Mouse (Mus musculus) embryo, embryonic 10.5 days (tissue): Measurements from ENCODE around the gene Coq8a.
A peak's percentile ranks its signal among the peaks of the same experiment; 100 is the strongest.

ENCODE experiments used
- DNase-seq: peaks from one replicate; pipeline ENCODE4 v3.0.0-alpha.2; 2015; ENCODE audit warnings: low spot score

The Coq8a gene

DNA sequence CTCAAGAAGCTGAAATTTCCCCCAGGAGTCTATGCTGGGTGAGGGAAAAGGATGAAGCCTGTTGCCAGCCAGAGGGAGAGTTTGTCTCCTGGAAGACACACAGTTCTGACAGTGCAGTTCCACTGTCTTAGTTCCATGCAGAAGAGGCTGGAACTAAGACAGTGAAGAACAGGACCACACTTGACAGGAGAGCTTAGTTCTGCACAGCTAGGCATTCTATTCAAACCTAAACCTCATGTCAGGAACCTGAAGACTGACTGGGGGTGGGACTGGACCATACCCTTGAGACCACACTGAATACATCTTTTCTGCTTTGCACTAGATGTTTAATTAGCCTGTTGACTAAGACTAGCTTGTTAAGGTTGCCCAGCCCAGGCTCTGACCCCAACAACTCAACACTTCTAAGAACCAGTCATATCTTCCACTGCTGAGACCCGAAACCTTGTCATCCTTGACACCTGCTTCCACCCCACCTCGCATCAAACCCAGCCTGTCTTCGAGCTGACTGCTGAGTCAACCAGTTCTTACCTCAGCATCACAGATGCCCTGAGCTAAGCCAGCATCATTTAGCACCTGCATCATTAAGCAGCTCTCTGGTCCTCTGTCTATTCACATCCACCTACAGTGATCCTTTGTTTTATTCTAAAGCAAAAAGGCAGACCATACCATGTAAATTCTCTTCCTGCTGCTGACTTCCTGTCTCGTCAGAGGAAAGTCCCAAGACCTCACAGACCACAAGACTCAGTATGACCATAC, at the start of gene Coq8a:
Gene Coq8a (minus strand): TSS at position 644 of the 756 bp plus-strand sequence.
- DNase-seq: no peak

DNA sequence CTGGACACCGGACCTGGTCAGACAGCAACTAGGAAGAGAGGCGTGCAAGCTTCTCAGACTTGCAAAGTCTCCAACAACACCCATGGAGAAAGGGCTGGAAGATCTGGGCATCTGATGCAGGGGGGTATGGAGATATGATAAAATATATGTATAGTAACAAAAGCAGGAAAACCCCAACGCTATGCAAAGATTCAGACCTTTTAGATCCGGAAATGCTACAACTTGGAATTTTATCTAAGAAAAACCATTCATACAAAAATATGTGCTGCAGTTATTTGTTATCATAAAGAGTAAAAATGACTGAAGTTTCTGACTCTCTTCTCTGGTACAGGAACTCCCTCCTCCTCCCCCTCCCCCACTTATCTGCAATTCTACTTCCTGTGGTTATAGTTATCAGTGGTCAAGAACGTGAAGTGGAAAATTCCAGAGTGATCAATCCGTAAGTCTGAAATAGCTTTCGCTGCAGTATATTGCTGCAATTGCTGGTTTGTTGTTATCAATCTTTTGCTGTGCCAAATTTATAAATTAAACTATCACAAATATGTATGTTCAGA, 49.3 kb upstream of the Coq8a start:
- no peak for DNase-seq

GRCm38 (mm10) chr1:180247901-180248300, 48.5 kb upstream of the Coq8a start:
- DNase-seq: no peak

GRCm38 (mm10) chr1:180245741-180246507, 46.5 kb upstream of the Coq8a start:
- no peak for DNase-seq

DNA sequence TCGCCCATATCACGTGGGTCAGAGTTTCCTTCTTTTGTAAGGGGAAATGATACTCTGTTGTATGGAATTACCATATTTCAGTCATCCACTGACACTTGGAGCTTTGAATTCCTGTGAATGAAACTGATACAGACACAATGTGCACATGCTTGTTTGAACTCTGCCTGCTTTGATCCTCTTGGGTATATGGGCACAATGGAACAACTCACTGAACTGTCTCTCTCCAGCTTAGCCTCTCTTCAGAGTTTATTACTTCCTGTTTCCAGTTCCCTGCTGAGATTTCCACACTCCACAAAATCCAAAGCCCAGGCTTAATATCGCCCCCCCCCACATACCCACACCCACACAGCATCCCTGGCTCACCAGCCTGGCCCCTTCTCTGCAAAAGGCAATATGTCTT, 32.3 kb upstream of the Coq8a start:
- no peak for DNase-seq

- peak; percentile 55 for DNase-seq
Observed at GRCm38 (mm10) chr1:180230580-180230979, 31.2 kb upstream of the Coq8a start.

- DNase-seq: no peak
Observed at GRCm38 (mm10) chr1:180229906-180230305, 30.5 kb upstream of the Coq8a start.

DNA sequence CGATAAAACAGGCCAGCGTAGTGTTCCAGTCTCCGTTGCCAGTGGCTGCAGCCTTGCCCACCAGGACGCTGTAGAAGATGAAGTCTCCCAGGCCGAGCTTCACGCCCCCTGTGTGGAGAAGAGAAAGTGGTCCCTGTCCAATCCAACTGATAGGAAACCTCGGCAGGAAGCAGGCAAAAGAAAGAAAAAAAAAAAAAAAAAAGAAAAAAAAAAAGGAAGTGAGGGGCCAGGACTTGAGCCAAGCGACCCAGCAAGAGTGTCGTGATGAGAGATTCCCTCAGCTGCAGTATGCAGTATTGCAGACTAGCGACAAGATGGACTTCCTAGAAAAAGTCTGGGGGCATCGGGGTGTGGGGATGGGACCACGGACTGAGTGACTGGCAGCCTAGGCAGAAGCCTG, 29.5 kb upstream of the Coq8a start:
- no peak for DNase-seq

GRCm38 (mm10) chr1:180226766-180227165, 27.4 kb upstream of the Coq8a start:
- DNase-seq: no peak

DNA sequence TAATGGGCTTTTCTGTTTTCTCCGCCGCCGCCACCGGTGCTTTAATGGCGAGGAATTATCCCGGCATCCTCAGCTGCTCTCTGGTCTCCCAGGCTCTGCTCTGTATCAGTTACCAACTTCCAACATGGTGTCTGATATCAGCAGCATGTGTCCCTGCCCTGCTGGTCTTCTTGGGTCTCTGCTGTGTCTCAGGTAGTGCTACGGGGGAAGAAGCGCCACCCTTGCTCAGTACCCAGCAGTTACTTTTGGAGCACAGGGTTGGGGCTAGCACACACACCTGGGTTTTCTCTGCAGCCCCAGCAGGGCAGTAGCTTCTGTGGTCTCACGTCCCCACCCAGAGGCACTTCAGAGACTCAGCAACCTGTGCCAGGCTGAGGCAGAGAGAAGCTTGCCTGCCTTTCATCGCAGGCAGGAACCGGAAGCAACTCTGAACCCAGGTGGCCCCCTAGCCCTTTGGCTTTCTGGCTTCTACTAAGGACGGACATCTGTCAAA, 26.9 kb upstream of the Coq8a start:
- peak; percentile 24 for DNase-seq

DNA sequence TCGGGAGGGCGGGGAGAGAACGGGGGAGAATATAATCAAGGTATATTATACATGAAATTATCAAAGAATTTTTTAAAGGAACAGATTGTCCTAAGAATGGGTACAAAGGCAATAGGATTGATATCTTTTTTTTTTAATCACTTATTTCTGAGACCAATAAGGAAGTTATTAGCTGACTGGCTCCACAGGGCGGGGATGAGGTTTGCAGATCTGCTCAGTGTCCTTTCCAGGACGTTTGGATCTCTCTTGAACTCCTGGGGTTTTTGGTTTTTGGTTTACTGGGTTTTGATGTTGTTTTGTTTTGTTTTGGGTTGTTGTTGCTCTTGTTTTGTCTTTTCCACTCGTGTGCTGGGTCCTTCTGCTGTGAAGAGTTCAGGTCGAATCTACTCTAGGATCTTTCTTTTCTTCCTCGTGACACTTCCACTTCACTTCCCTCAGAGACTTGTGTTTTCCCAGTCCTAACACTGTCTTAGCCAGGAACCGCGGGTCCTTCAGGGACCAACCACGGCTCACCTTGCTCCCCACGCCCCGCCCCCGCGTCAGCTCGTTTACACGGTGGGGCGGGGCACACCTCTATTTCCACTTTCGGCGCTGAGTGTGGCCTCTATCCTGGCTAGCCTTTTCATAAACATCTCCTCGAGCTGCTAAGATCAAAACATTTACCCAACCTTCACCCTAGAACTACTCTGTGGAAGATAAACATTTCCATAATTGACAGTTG, 26.3 kb upstream of the Coq8a start:
- peak; percentile 75 for DNase-seq

GRCm38 (mm10) chr1:180222007-180222406, 22.6 kb upstream of the Coq8a start:
- no peak for DNase-seq

DNA sequence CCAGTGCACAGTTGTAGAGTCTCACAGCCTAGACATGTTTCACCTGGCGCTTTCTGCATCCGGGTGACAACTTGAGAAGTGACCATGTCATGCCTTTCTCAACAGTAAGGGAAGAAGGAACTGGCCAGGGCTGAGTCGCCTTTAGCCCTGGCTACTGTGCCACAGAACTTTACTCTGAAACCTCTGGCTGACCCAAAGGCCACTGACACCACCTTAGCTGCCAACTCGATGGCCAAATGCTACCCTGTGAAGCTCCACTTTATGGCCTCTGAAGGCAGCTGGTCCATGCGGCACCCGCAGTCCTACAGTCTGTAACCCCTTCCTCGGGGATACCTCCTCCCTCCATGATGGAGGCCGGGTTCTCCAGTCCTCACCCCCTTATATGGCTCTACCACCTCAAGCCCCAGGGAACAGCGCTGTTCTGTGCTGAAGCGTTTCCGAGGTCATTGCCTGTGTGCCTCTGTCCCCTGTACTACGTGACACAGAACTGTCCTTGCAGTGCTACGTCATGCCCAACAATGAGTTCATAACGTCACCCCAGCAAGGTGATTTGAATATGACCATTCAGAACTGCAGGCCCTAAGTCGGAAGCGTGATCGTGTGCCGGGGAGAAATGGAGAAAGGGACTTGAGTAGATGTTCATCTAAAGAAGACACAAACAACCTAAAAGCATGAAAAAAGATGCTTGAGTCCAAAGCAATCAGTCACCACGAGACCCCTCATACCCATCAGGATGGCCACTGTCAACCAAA, 21.6 kb upstream of the Coq8a start:
- no peak for DNase-seq

DNA sequence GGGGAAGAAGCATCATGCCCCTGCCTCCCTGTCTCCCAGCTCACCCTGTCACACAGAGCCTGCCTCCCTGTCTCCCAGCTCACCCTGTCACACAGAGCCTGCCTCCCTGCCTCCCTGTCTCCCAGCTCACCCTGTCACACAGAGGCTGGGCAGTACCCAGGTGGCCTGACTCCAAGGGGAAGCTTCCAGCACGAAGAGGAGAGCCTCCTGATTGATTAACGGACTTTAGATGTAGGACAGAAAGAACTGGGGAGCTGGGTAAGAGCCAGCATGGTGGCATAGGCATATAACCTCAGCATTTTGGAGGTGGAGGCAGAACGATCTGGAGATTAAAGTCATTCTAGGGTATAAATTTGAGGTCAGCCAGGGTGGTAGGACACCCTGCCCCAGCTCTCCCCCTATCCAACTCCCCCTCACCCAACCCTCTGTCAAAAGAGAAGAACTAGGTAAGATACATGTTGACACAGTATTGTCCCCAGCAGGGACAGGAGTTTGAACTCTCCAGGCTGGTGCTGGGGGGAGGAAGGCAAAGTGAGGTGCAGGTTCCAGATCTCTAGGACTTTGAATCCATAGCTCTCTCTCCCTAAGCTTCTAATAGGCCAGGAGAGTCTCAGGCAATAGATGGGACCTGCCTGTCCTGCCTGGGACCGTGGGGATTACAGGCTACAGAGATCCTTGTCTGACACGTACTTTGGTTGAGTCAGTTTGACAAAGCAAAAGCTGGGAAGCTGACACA, 17.3 kb upstream of the Coq8a start:
- no peak for DNase-seq

- peak; percentile 78 for DNase-seq
Observed at GRCm38 (mm10) chr1:180215044-180215443, 15.6 kb upstream of the Coq8a start.

- no peak for DNase-seq
Observed at GRCm38 (mm10) chr1:180212911-180213310, 13.5 kb upstream of the Coq8a start.

GRCm38 (mm10) chr1:180210781-180211271, 11.4 kb upstream of the Coq8a start:
- no peak for DNase-seq

GRCm38 (mm10) chr1:180210031-180210432, 10.6 kb upstream of the Coq8a start:
- DNase-seq: no peak

DNA sequence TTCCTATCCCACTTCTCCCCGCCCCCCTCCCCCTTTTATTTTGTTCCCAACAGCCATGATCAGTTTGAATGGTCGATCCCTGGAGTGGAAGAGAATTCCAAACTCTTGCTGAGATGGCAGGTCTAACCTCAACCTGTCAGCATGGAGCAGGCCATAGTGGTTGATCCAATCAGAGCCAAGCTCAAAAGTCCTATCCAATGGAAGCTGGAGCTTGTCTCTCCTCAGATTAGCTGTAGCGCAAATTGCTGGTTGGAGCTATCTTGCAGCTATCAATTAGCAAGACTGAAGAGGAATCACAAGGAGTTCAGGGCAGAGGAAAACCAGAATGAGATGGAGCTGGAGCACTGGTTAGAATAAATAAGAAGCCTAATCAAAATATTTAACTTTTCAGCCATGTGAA, 9.0 kb upstream of the Coq8a start:
- no peak for DNase-seq

GRCm38 (mm10) chr1:180200722-180201121, 1.3 kb upstream of the Coq8a start:
- DNase-seq: no peak

DNA sequence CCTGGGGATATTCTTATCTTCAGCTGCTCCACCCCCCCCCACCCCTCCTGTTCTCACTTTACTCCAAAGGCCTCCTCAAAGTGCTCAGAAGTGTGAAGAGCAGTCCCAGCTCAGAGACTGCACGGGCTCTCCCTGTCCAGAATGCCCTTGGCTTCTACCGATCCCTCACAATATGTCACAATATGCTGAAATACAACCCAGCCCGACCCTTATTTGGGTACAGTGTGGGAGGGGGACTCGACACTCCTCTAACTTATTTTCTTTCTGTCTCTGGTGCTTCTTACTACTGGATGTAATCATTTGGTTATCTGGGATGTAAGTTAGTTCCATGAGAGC, 281 bp upstream of the Coq8a start:
- no peak for DNase-seq
